Mouse (Mus musculus): ENCODE measurements around the gene Dnal1.
A peak's percentile ranks its signal among the peaks of the same experiment; 100 is the strongest.
"Not testable (repeated sequence)": the region's sequence is repeated elsewhere in the genome, so short reads cannot be mapped to it uniquely, and the experiment has no call there.

Gene Dnal1

GRCm38 (mm10) chr12:84114153-84114994 is at the start of gene Dnal1:
TSS of gene Dnal1 (plus strand) at chr12:84114366.
- peak; percentile 77 to 78 for DNase-seq (ENCODE audit: low spot score in 2 of 2)

GRCm38 (mm10) chr12:84064621-84065020 is 49.5 kb upstream of the Dnal1 start:
- no peak for DNase-seq (ENCODE audit: low spot score in 2 of 2)

- DNase-seq (ENCODE audit: low spot score in 2 of 2) = no peak
These were observed 46.4 kb upstream of the Dnal1 start for GRCm38 (mm10) chr12:84067752-84068151.

- no peak for DNase-seq (ENCODE audit: low spot score in 2 of 2)
These were observed 45.9 kb upstream of the Dnal1 start for GRCm38 (mm10) chr12:84068296-84068695.

- no peak for DNase-seq (ENCODE audit: low spot score in 2 of 2)
These were observed 45.2 kb upstream of the Dnal1 start, which contains the start of gene Acot5 for GRCm38 (mm10) chr12:84068986-84069385. TSS of gene Acot5 (plus strand) at chr12:84069325.

GRCm38 (mm10) chr12:84069582-84069981 is 44.6 kb upstream of the Dnal1 start:
- peak; percentile 17 to 29 for DNase-seq (ENCODE audit: low spot score in 2 of 2)

- no peak for DNase-seq (ENCODE audit: low spot score in 2 of 2)
These were observed 42.5 kb upstream of the Dnal1 start for GRCm38 (mm10) chr12:84071696-84072095.

- no peak for DNase-seq (ENCODE audit: low spot score in 2 of 2)
These were observed 36.7 kb upstream of the Dnal1 start for GRCm38 (mm10) chr12:84077371-84077990.

GRCm38 (mm10) chr12:84083842-84084241 is 30.3 kb upstream of the Dnal1 start:
- no peak for DNase-seq (ENCODE audit: low spot score in 2 of 2)

- DNase-seq (ENCODE audit: low spot score in 2 of 2) = no peak
These were observed 29.6 kb upstream of the Dnal1 start for GRCm38 (mm10) chr12:84084581-84084980.

GRCm38 (mm10) chr12:84094666-84095065 is 19.5 kb upstream of the Dnal1 start:
- not testable (repeated sequence) for DNase-seq (ENCODE audit: low spot score in 2 of 2)

GRCm38 (mm10) chr12:84099605-84100004 is 14.6 kb upstream of the Dnal1 start:
- no peak for DNase-seq (ENCODE audit: low spot score in 2 of 2)

- no peak for DNase-seq (ENCODE audit: low spot score in 2 of 2)
These were observed 14.1 kb upstream of the Dnal1 start for GRCm38 (mm10) chr12:84100071-84100470.

GRCm38 (mm10) chr12:84100604-84101492 is 13.3 kb upstream of the Dnal1 start, which contains the start of gene Acot6:
TSS of gene Acot6 (plus strand) at chr12:84100654.
- peak; percentile 13 to 14 for DNase-seq (ENCODE audit: low spot score in 2 of 2)

GRCm38 (mm10) chr12:84101493-84101845 is 12.7 kb upstream of the Dnal1 start:
- no peak for DNase-seq (ENCODE audit: low spot score in 2 of 2)

GRCm38 (mm10) chr12:84107012-84107411 is 7.2 kb upstream of the Dnal1 start:
- DNase-seq (ENCODE audit: low spot score in 2 of 2) = no peak

GRCm38 (mm10) chr12:84107692-84108091 is 6.5 kb upstream of the Dnal1 start:
- DNase-seq (ENCODE audit: low spot score in 2 of 2) = no peak

GRCm38 (mm10) chr12:84109924-84110323 is 4.2 kb upstream of the Dnal1 start:
- DNase-seq (ENCODE audit: low spot score in 2 of 2) = no peak

GRCm38 (mm10) chr12:84110814-84111213 is 3.4 kb upstream of the Dnal1 start:
- DNase-seq (ENCODE audit: low spot score in 2 of 2) = no peak

- no peak for DNase-seq (ENCODE audit: low spot score in 2 of 2)
These were observed 490 bp upstream of the Dnal1 start for GRCm38 (mm10) chr12:84113676-84114075.

GRCm38 (mm10) chr12:84119584-84119983 is 5.4 kb downstream of the Dnal1 start:
- no peak for DNase-seq (ENCODE audit: low spot score in 2 of 2)

GRCm38 (mm10) chr12:84125892-84126291 is 11.7 kb downstream of the Dnal1 start:
- DNase-seq (ENCODE audit: low spot score in 2 of 2) = no peak
